Mouse (Mus musculus): Measurements from ENCODE around the gene Atp12a.

The Atp12a gene

GRCm38 (mm10) chr14:56364711-56365237 is at the start of gene Atp12a:
Atp12a (plus strand) TSS chr14:56365068.
- DNase-seq (ENCODE audit: low read depth in 1 of 2, low spot score in 2 of 2), result no peak

GRCm38 (mm10) chr14:56315519-56315918 is 49.3 kb upstream of the Atp12a start:
- DNase-seq (ENCODE audit: low read depth in 1 of 2, low spot score in 2 of 2), result no peak

GRCm38 (mm10) chr14:56316333-56316732 is 48.5 kb upstream of the Atp12a start:
- DNase-seq (ENCODE audit: low read depth in 1 of 2, low spot score in 2 of 2), result no peak

GRCm38 (mm10) chr14:56322982-56323381 is 41.9 kb upstream of the Atp12a start:
- no peak for DNase-seq (ENCODE audit: low read depth in 1 of 2, low spot score in 2 of 2)

GRCm38 (mm10) chr14:56325038-56325437 is 39.8 kb upstream of the Atp12a start:
- DNase-seq (ENCODE audit: low read depth in 1 of 2, low spot score in 2 of 2), result no peak

GRCm38 (mm10) chr14:56333700-56334099 is 31.2 kb upstream of the Atp12a start:
- no peak for DNase-seq (ENCODE audit: low read depth in 1 of 2, low spot score in 2 of 2)

- DNase-seq (ENCODE audit: low read depth in 1 of 2, low spot score in 2 of 2), result no peak
These were observed 30.4 kb upstream of the Atp12a start for GRCm38 (mm10) chr14:56334437-56334836.

GRCm38 (mm10) chr14:56336032-56336431 is 28.8 kb upstream of the Atp12a start:
- no peak for DNase-seq (ENCODE audit: low read depth in 1 of 2, low spot score in 2 of 2)

GRCm38 (mm10) chr14:56337075-56337474 is 27.8 kb upstream of the Atp12a start:
- no peak for DNase-seq (ENCODE audit: low read depth in 1 of 2, low spot score in 2 of 2)

GRCm38 (mm10) chr14:56337696-56338095 is 27.2 kb upstream of the Atp12a start:
- no peak for DNase-seq (ENCODE audit: low read depth in 1 of 2, low spot score in 2 of 2)

- no peak for DNase-seq (ENCODE audit: low read depth in 1 of 2, low spot score in 2 of 2)
These were observed 25.9 kb upstream of the Atp12a start for GRCm38 (mm10) chr14:56338882-56339442.

- no peak for DNase-seq (ENCODE audit: low read depth in 1 of 2, low spot score in 2 of 2)
These were observed 16.2 kb upstream of the Atp12a start for GRCm38 (mm10) chr14:56348704-56349103.

GRCm38 (mm10) chr14:56349541-56349940 is 15.3 kb upstream of the Atp12a start:
- DNase-seq (ENCODE audit: low read depth in 1 of 2, low spot score in 2 of 2), result no peak

GRCm38 (mm10) chr14:56351959-56352660 is 12.8 kb upstream of the Atp12a start:
- no peak for DNase-seq (ENCODE audit: low read depth in 1 of 2, low spot score in 2 of 2)

- DNase-seq (ENCODE audit: low read depth in 1 of 2, low spot score in 2 of 2), result no peak
These were observed 10.1 kb upstream of the Atp12a start for GRCm38 (mm10) chr14:56354803-56355202.

GRCm38 (mm10) chr14:56355396-56355795 is 9.5 kb upstream of the Atp12a start:
- no peak for DNase-seq (ENCODE audit: low read depth in 1 of 2, low spot score in 2 of 2)

- no peak for DNase-seq (ENCODE audit: low read depth in 1 of 2, low spot score in 2 of 2)
These were observed 8.7 kb upstream of the Atp12a start for GRCm38 (mm10) chr14:56356196-56356595.

- no peak for DNase-seq (ENCODE audit: low read depth in 1 of 2, low spot score in 2 of 2)
These were observed 6.4 kb upstream of the Atp12a start for GRCm38 (mm10) chr14:56358422-56358821.

- no peak for DNase-seq (ENCODE audit: low read depth in 1 of 2, low spot score in 2 of 2)
These were observed 5.7 kb upstream of the Atp12a start for GRCm38 (mm10) chr14:56359131-56359530.

GRCm38 (mm10) chr14:56365292-56365691 is 424 bp downstream of the Atp12a start:
- no peak for DNase-seq (ENCODE audit: low read depth in 1 of 2, low spot score in 2 of 2)

- no peak for DNase-seq (ENCODE audit: low read depth in 1 of 2, low spot score in 2 of 2)
These were observed 1.8 kb downstream of the Atp12a start for GRCm38 (mm10) chr14:56366712-56367111.

GRCm38 (mm10) chr14:56368834-56369233 is 4.0 kb downstream of the Atp12a start:
- DNase-seq (ENCODE audit: low read depth in 1 of 2, low spot score in 2 of 2), result no peak

GRCm38 (mm10) chr14:56375731-56376130 is 10.9 kb downstream of the Atp12a start:
- peak in 1 of 2 experiments; percentile 22 for DNase-seq (ENCODE audit: low read depth in 1 of 2, low spot score in 2 of 2)
